Mouse (Mus musculus) MEL (cell line): ENCODE results near the gene Gon7. TPM values are rescaled to one million over a fixed set of nuclear protein-coding genes. Genes with fewer than 3 reads are reported as not detected.

ENCODE experiments used
- DNase-seq: peaks from one replicate; pipeline ENCODE4 v3.0.0; 2011; ENCODE audit warnings: low read depth, low spot score
- H3K27ac ChIP-seq: 2 replicates; pipeline ENCODE4 v1.5.1; 2012; ENCODE audit warnings: low read depth, mild to moderate bottlenecking, control low read depth, low read length, moderate library complexity; ENCODE audit not compliant: control insufficient read depth
- H3K27me3 ChIP-seq, 2 experiments: fragments of 150-350 bp in 1 of 2; sonication (generic) in 1 of 2; 2 replicates each; pipeline ENCODE4 v1.6.1; 2012; ENCODE audit warnings: low read length in 2 of 2, mild to moderate bottlenecking in 2 of 2, improper control_type of control experiment in 1 of 2, moderate library complexity in 1 of 2; ENCODE audit not compliant: insufficient read depth in 2 of 2, control insufficient read depth in 1 of 2
- H3K36me3 ChIP-seq, 2 experiments: 2 replicates each; pipeline ENCODE4 v1.6.1; 2012 to 2014; ENCODE audit warnings: low read length in 2 of 2, improper control_type of control experiment in 1 of 2, inconsistent platforms in 1 of 2, mild to moderate bottlenecking in 1 of 2; ENCODE audit not compliant: insufficient read depth in 2 of 2, control insufficient read depth in 1 of 2
- H3K4me1 ChIP-seq, 2 experiments: fragments of 150-350 bp in 1 of 2; sonication (generic) in 1 of 2; 2 replicates each; pipeline ENCODE4 v1.6.1; 2012; ENCODE audit warnings: low read length in 2 of 2, improper control_type of control experiment in 1 of 2, mild to moderate bottlenecking in 1 of 2; ENCODE audit not compliant: insufficient read depth in 2 of 2, control insufficient read depth in 1 of 2
- H3K4me3 ChIP-seq, 2 experiments: fragments of 150-350 bp in 1 of 2; sonication (generic) in 1 of 2; 2 replicates each; pipeline ENCODE4 v1.5.1; 2012; ENCODE audit warnings: low read depth in 2 of 2, low read length in 2 of 2, mild to moderate bottlenecking in 2 of 2, moderate library complexity in 2 of 2, control low read depth in 1 of 2, improper control_type of control experiment in 1 of 2; ENCODE audit not compliant: control insufficient read depth in 1 of 2, insufficient read depth in 1 of 2
- H3K79me2 ChIP-seq: 2 replicates; pipeline ENCODE4 v1.6.1; 2012; ENCODE audit warnings: mild to moderate bottlenecking, low read length, moderate library complexity; ENCODE audit not compliant: control insufficient read depth, poor library complexity, insufficient read depth
- H3K9ac ChIP-seq: 2 replicates; pipeline ENCODE4 v1.6.1; 2012; ENCODE audit warnings: low read depth, mild to moderate bottlenecking, control low read depth, low read length, moderate library complexity; ENCODE audit not compliant: control insufficient read depth, poor library complexity, severe bottlenecking
- H3K9me3 ChIP-seq: fragments of 150-350 bp; sonication (generic); replicated peaks from 2 replicates; pipeline ENCODE4 v1.6.1; 2012; ENCODE audit warnings: mild to moderate bottlenecking, low read length, improper control_type of control experiment, moderate library complexity; ENCODE audit not compliant: insufficient read depth
- BHLHE40 ChIP-seq: IDR thresholded peaks from 2 replicates; pipeline ENCODE4 v1.6.1; 2012; ENCODE audit warnings: low read depth, mild to moderate bottlenecking, inconsistent platforms, low read length, improper control_type of control experiment, borderline replicate concordance
- ETS1 ChIP-seq: IDR thresholded peaks from 2 replicates; pipeline ENCODE4 v1.6.1; 2012; ENCODE audit warnings: low read depth, mild to moderate bottlenecking, inconsistent platforms, low read length, improper control_type of control experiment, moderate library complexity
- KAT2A ChIP-seq: conservative IDR thresholded peaks from 2 replicates; pipeline ENCODE4 v1.6.1; 2012; ENCODE audit warnings: low read depth, low read length, improper control_type of control experiment, inconsistent platforms
- MYB ChIP-seq: IDR thresholded peaks from 2 replicates; pipeline ENCODE4 v1.6.1; 2011; ENCODE audit warnings: mild to moderate bottlenecking, low read depth, low read length, improper control_type of control experiment
- RAD21 ChIP-seq: IDR thresholded peaks from 2 replicates; pipeline ENCODE4 v1.6.1; 2011; ENCODE audit warnings: mild to moderate bottlenecking, low read depth, low read length, improper control_type of control experiment
- SIN3A ChIP-seq: IDR thresholded peaks from 2 replicates; pipeline ENCODE4 v1.6.1; 2012; ENCODE audit warnings: low read length, improper control_type of control experiment, inconsistent platforms
- TBP ChIP-seq: IDR thresholded peaks from 2 replicates; pipeline ENCODE4 v1.8.0; 2011; ENCODE audit warnings: low read depth, low read length, improper control_type of control experiment
- ZNF384 ChIP-seq: IDR thresholded peaks from 2 replicates; pipeline ENCODE4 v1.6.1; 2012; ENCODE audit warnings: low read depth, mild to moderate bottlenecking, inconsistent platforms, low read length, improper control_type of control experiment
- polyA plus RNA-seq, 2 experiments: library from polyadenylated mRNA; stranded (reverse) in 1 of 2; unstranded in 1 of 2; fragments of >175 nt in 1 of 2; fragments of >200 nt in 1 of 2; gene quantifications; 2 replicates each; pipeline versions ENCODE4 v1.2.1 to v1.2.4; 2012; ENCODE audit warnings: low replicate concordance in 2 of 2, low read depth in 1 of 2; ENCODE audit not compliant: insufficient read length in 2 of 2, insufficient read depth in 1 of 2, missing spikeins in 1 of 2
- total RNA-seq: library from RNA; depleted of rRNA; stranded (reverse); fragments of 300-350 nt; gene quantifications from 2 replicates; pipeline ENCODE4 v1.2.3, GENCODE M21; 2012; rRNA removed

The Gon7 gene
- total and polyA plus RNA-seq, 3 experiments: 31.3 to 129 (median 33.0) TPM

- Histone ChIP-seq H3K36me3 (peaks cover 0 to 5% of the 10 kb centered on the region in 2 experiments; a peak in 2 of 4 replicates), H3K4me3 (peak overlapping the region; percentile 93 to 98), H3K79me2 (peaks cover 33% of the 10 kb centered on the region), H3K27ac (peak overlapping the region; percentile 66), H3K9ac (peak overlapping the region; percentile 84), H3K9me3 (no peaks in the 10 kb centered on the region), H3K27me3 (no peaks in the 10 kb centered on the region), H3K4me1 (peaks cover 9 to 20% of the 10 kb centered on the region in 2 experiments)
- TF ChIP-seq MYB (no peak), ZNF384 (no peak), RAD21 (no peak), ETS1 (no peak), SIN3A (0 out of 2 replicates have a peak, but pooled peaks have one; percentile 1), KAT2A (no peak), BHLHE40 (no peak), TBP (0 out of 2 replicates have a peak, but pooled peaks have one; percentile 9)
- no peak for DNase-seq
These were observed 54.2 kb downstream of the Gon7 start for GRCm38 (mm10) chr12:102703441-102703840.

Other genes starting within 250 kb of the Gon7 start
- not detected in 2 replicates for gene Chga, start 202.8 kb downstream of the Gon7 start, total RNA-seq
- not detected for gene Chga, start 202.8 kb downstream of the Gon7 start, polyA plus RNA-seq
- gene Itpk1, start 52.9 kb downstream of the Gon7 start, total RNA-seq: 10.5 and 12.0 TPM in 2 replicates
- gene Itpk1, start 52.9 kb downstream of the Gon7 start, polyA plus RNA-seq: 10 to 100 TPM in 1 of 2 experiments, not detected in 1; 25.7 TPM
- gene Moap1, start 14.1 kb downstream of the Gon7 start, total RNA-seq: 8.4 and 9.4 TPM in 2 replicates
- gene Moap1, start 14.1 kb downstream of the Gon7 start, polyA plus RNA-seq: 1 to 10 TPM in 1 of 2 experiments, not detected in 1; 8.2 TPM
- 9.0 and 9.3 TPM in 2 replicates for gene Tmem251, start 14.0 kb downstream of the Gon7 start, total RNA-seq
- gene Tmem251, start 14.0 kb downstream of the Gon7 start, polyA plus RNA-seq: 10 to 100 TPM; 11.4 to 57.5 TPM
- not detected in 2 replicates for gene Gm28051, start within 50 bp of the Gon7 start, total RNA-seq
- not detected for gene Gm28051, start within 50 bp of the Gon7 start, polyA plus RNA-seq
- 58.5 and 68.1 TPM in 2 replicates for gene Ubr7, start 164 bp upstream of the Gon7 start, total RNA-seq
- gene Ubr7, start 164 bp upstream of the Gon7 start, polyA plus RNA-seq: 10 to 100 TPM in 1 of 2 experiments, not detected in 1; 62.3 TPM
- 6.9 and 8.8 TPM in 2 replicates for gene Gm20604, start 869 bp upstream of the Gon7 start, total RNA-seq
- gene Gm20604, start 869 bp upstream of the Gon7 start, polyA plus RNA-seq: 1 to 10 TPM in 1 of 2 experiments, not detected in 1; 7.9 TPM
- 8.4 and 8.5 TPM in 2 replicates for gene Btbd7, start 120.7 kb upstream of the Gon7 start, total RNA-seq
- 10 to 100 TPM in 1 of 2 experiments, not detected in 1; 14.3 TPM for gene Btbd7, start 120.7 kb upstream of the Gon7 start, polyA plus RNA-seq
- gene Cox8c, start 141.5 kb upstream of the Gon7 start, total RNA-seq: not detected in 2 replicates
- not detected for gene Cox8c, start 141.5 kb upstream of the Gon7 start, polyA plus RNA-seq
- not detected in 2 replicates for gene Unc79, start 191.1 kb upstream of the Gon7 start, total RNA-seq
- under 1 TPM in 1 of 2 experiments, not detected in 1; 0.01 TPM for gene Unc79, start 191.1 kb upstream of the Gon7 start, polyA plus RNA-seq